Mouse (Mus musculus) megakaryocyte, embryonic 14.5 days (primary cell): Measurements from ENCODE around the gene Slc44a5.

Experiments
- FLI1 ChIP-seq: IDR thresholded peaks from 2 replicates; pipeline ENCODE4 v1.6.1; 2012; ENCODE audit warnings: low read length, inconsistent platforms, mixed read lengths
- GATA1 ChIP-seq: IDR thresholded peaks from 3 replicates; pipeline ENCODE4 v1.6.1; 2012; ENCODE audit warnings: mixed read lengths, low read length, inconsistent platforms, borderline replicate concordance

DNA sequence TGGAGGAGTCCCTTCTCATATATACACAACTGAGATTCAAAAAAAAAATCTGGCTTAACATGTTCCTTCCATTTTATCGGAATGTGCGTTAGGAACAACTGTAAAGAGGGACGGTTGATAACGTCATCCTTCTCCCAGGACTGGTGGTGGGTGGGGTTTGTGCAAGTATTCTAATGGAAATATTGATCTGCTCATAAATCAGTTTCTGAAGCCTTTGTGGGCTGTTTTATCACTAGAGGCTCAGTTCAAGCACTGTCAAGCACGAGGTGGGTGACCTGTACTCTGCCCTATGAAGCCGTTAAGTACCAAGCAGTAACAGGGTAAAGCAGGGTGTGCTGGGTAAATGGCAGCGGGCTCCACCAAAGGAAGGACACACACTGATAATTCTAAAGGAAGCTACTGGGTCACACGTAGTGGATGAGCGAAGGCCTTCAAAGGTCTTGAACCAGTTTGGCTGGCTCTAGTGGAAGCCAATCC is 13.5 kb upstream of the Slc44a5 start:
- TF ChIP-seq GATA1 (no peak), FLI1 (no peak)
